Mouse (Mus musculus) myocyte (in vitro differentiated cells): ENCODE measurements around the gene Olfr259.

ENCODE experiments used
- CEBPB ChIP-seq: IDR thresholded peaks from 2 replicates; pipeline ENCODE4 v1.6.1; 2011; ENCODE audit warnings: mild to moderate bottlenecking, moderate library complexity; ENCODE audit not compliant: poor library complexity, insufficient read depth, severe bottlenecking
- E2F4 ChIP-seq: IDR thresholded peaks from one replicate; pipeline ENCODE4 v1.6.1; 2011; ENCODE audit warnings: mild to moderate bottlenecking, control low read depth, moderate library complexity; ENCODE audit not compliant: insufficient read depth
- MAX ChIP-seq: IDR thresholded peaks from one replicate; pipeline ENCODE4 v1.6.1; 2011; ENCODE audit warnings: low read depth, mild to moderate bottlenecking, control low read depth
- MYOD1 ChIP-seq, 3 experiments: IDR thresholded peaks; one replicate each; pipeline ENCODE4 v1.6.1; 2011; ENCODE audit warnings: control low read depth in 2 of 3, low read depth in 2 of 3, mild to moderate bottlenecking in 2 of 3, moderate library complexity in 1 of 3; ENCODE audit not compliant: insufficient read length in 2 of 3, control insufficient read depth in 1 of 3
- MYOG ChIP-seq, 3 experiments: IDR thresholded peaks; one replicate each; pipeline ENCODE4 v1.6.1; 2011; ENCODE audit warnings: control low read depth in 2 of 3, low read depth in 2 of 3, mild to moderate bottlenecking in 2 of 3; ENCODE audit not compliant: insufficient read length in 2 of 3, control insufficient read depth in 1 of 3, insufficient read depth in 1 of 3
- POLR2A ChIP-seq: IDR thresholded peaks from one replicate; pipeline ENCODE4 v1.6.1; 2011; ENCODE audit warnings: low read depth, mild to moderate bottlenecking, control low read depth, moderate library complexity; ENCODE audit not compliant: insufficient read length
- POLR2AphosphoS2 ChIP-seq: IDR thresholded peaks from one replicate; pipeline ENCODE4 v1.6.1; 2011; ENCODE audit warnings: low read depth, control low read depth; ENCODE audit not compliant: insufficient read length
- SRF ChIP-seq: IDR thresholded peaks from one replicate; pipeline ENCODE4 v1.6.1; 2011; ENCODE audit warnings: low read depth; ENCODE audit not compliant: control insufficient read depth, insufficient read length
- TCF12 ChIP-seq: IDR thresholded peaks from one replicate; pipeline ENCODE4 v1.6.1; 2011; ENCODE audit warnings: mild to moderate bottlenecking, control low read depth; ENCODE audit not compliant: poor library complexity, insufficient read depth, severe bottlenecking
- USF1 ChIP-seq: IDR thresholded peaks from one replicate; pipeline ENCODE4 v1.6.1; 2011; ENCODE audit warnings: low read depth, mild to moderate bottlenecking, control low read depth, moderate library complexity

GRCm38 (mm10) chr2:87075717-87076116 lies 38.6 kb downstream of the Olfr259 start, which contains the start of gene Olfr1107:
- TF ChIP-seq MYOD1 (IDR thresholded peaks at IDR 0.05; ENCODE audit: control insufficient read depth in 1 of 3, insufficient read length in 2 of 3, low read depth in 2 of 3): no peak
- TF ChIP-seq POLR2A: no peak
- TF ChIP-seq MAX: no peak
- no peak for TF ChIP-seq CEBPB
- no peak for TF ChIP-seq TCF12
- TF ChIP-seq MYOG (IDR thresholded peaks at IDR 0.05; ENCODE audit: control insufficient read depth in 1 of 3, insufficient read depth in 1 of 3, insufficient read length in 2 of 3, low read depth in 2 of 3): no peak
- no peak for TF ChIP-seq POLR2AphosphoS2
- no peak for TF ChIP-seq E2F4
- TF ChIP-seq USF1: no peak
- TF ChIP-seq SRF: no peak
